8 mouse cellular contexts compared by ENCODE assay signal in genomic region chr7:102244782-102245535, GRCm38 (mm10). TPM values are rescaled to one million over a fixed set of nuclear protein-coding genes. Genes with fewer than 3 reads are reported as not detected.
DNase-seq lines count a peak whose midpoint lies in the region; ATAC-seq and TF ChIP-seq lines count a peak whose summit lies in the region.

No protein-coding gene starts in this region.

- H3K27me3 ChIP-seq in neural tube, embryonic 13.5 days: no peaks in the 10 kb centered on the region
- no peaks in the 10 kb centered on the region for H3K27me3 ChIP-seq in heart, embryonic 12.5 days (replicated peaks)
- no peaks in the 10 kb centered on the region for H3K27me3 ChIP-seq in liver, embryonic 12.5 days (replicated peaks)
- no peaks in the 10 kb centered on the region for H3K27me3 ChIP-seq in stomach, postnatal 0 days (ENCODE audit: control insufficient read depth, insufficient read depth, low read length)

- peak overlapping the region; percentile 28; the same call in 1 of the 2 replicates for H3K27ac ChIP-seq in neural tube, embryonic 13.5 days (replicated peaks)
- peak overlapping the region; percentile 38; the same call in 1 of the 2 replicates for H3K27ac ChIP-seq in heart, embryonic 12.5 days (ENCODE audit: poor library complexity, severe bottlenecking)
- H3K27ac ChIP-seq in liver, embryonic 12.5 days: peak overlapping the region; percentile 96
- peak overlapping the region; percentile 73 for H3K27ac ChIP-seq in stomach, postnatal 0 days (replicated peaks)

- H3K4me1 ChIP-seq in neural tube, embryonic 13.5 days (replicated peaks): peaks cover 52% of the 10 kb centered on the region
- peaks cover 75% of the 10 kb centered on the region for H3K4me1 ChIP-seq in heart, embryonic 12.5 days (replicated peaks)
- H3K4me1 ChIP-seq in liver, embryonic 12.5 days: peaks cover 86% of the 10 kb centered on the region
- peaks cover 20% of the 10 kb centered on the region for H3K4me1 ChIP-seq in stomach, postnatal 0 days (replicated peaks; ENCODE audit: control insufficient read depth, insufficient read depth)

- ATAC-seq in neural tube, embryonic 13.5 days (ENCODE audit: low read depth): no peak
- no peak for ATAC-seq in heart, embryonic 12.5 days (ENCODE audit: insufficient number of reproducible peaks, low FRiP score)
- ATAC-seq in liver, embryonic 12.5 days: no peak
- no peak for ATAC-seq in stomach, postnatal 0 days (ENCODE audit: low FRiP score, low TSS enrichment)

- H3K4me2 ChIP-seq in neural tube, embryonic 13.5 days: no peak overlapping the region
- no peak overlapping the region for H3K4me2 ChIP-seq in heart, embryonic 12.5 days
- H3K4me2 ChIP-seq in liver, embryonic 12.5 days: peak overlapping the region; percentile 93
- H3K4me2 ChIP-seq in stomach, postnatal 0 days (replicated peaks; ENCODE audit: low read depth): no peak overlapping the region

- H3K9ac ChIP-seq in neural tube, embryonic 13.5 days: no peak overlapping the region
- no peak overlapping the region for H3K9ac ChIP-seq in heart, embryonic 12.5 days
- peak overlapping the region; percentile 50 for H3K9ac ChIP-seq in liver, embryonic 12.5 days
- H3K9ac ChIP-seq in stomach, postnatal 0 days (ENCODE audit: low read length): peak overlapping the region; percentile 18

- no peak for TF ChIP-seq EP300 in stomach, postnatal 0 days (optimal IDR thresholded peaks at IDR 0.05)

- no peaks in the 10 kb centered on the region for H3K9me3 ChIP-seq in neural tube, embryonic 13.5 days
- no peaks in the 10 kb centered on the region for H3K9me3 ChIP-seq in heart, embryonic 12.5 days (replicated peaks)
- no peaks in the 10 kb centered on the region for H3K9me3 ChIP-seq in liver, embryonic 12.5 days (replicated peaks)
- no peaks in the 10 kb centered on the region for H3K9me3 ChIP-seq in stomach, postnatal 0 days (ENCODE audit: control insufficient read depth, low read length)

- WGBS in neural tube, embryonic 13.5 days: 90% methylated on average over 3 of the region's 3 CpGs
- WGBS in heart, embryonic 12.5 days: 69% methylated on average over 3 of the region's 3 CpGs
- 61% methylated on average over 3 of the region's 3 CpGs for WGBS in liver, embryonic 12.5 days (ENCODE audit: insufficient replicate concordance)
- WGBS in stomach, postnatal 0 days: 67% methylated on average over 3 of the region's 3 CpGs

- H3K4me3 ChIP-seq in neural tube, embryonic 13.5 days: no peak overlapping the region
- H3K4me3 ChIP-seq in heart, embryonic 12.5 days: no peak overlapping the region
- H3K4me3 ChIP-seq in liver, embryonic 12.5 days: no peak overlapping the region
- H3K4me3 ChIP-seq in stomach, postnatal 0 days (ENCODE audit: low read depth, low read length): no peak overlapping the region

- DNase-seq in neural tube, embryonic 10.5 days (ENCODE audit: extremely low spot score, low spot score): no peak
- no peak for DNase-seq in stomach, postnatal 0 days (ENCODE audit: low spot score)
- no peak for DNase-seq in layer of hippocampus, adult 9-10 months (ENCODE audit: low spot score)
- no peak for DNase-seq in embryo, embryonic 11 days
- DNase-seq in frontal cortex, postnatal 25 days (ENCODE audit: low spot score in 2 of 2): no peak

- peaks cover 13% of the 10 kb centered on the region for H3K36me3 ChIP-seq in neural tube, embryonic 13.5 days
- H3K36me3 ChIP-seq in heart, embryonic 12.5 days: peaks cover 20% of the 10 kb centered on the region
- peaks cover 40% of the 10 kb centered on the region for H3K36me3 ChIP-seq in liver, embryonic 12.5 days
- H3K36me3 ChIP-seq in stomach, postnatal 0 days (ENCODE audit: control insufficient read depth, insufficient read depth, low read length): peaks cover 5% of the 10 kb centered on the region; the same call in 1 of the 2 replicates

- no peak for TF ChIP-seq CTCF in stomach, postnatal 0 days (IDR thresholded peaks at IDR 0.05; ENCODE audit: low read depth)

RNA-seq across cellular contexts. Expression of gene Rhog, which starts 10.9 kb away (rescaled TPM):
- 20.1 and 22.5 TPM in 2 replicates for polyA plus RNA-seq in neural tube, embryonic 13.5 days (2015; fragmentation: Nextera tagmentation; extraction: Ambion mirVana)
- polyA plus RNA-seq in heart, embryonic 12.5 days (2016; fragmentation: Nextera tagmentation; extraction: Ambion mirVana): 41.9 and 42.7 TPM in 2 replicates
- 61.3 and 63.3 TPM in 2 replicates for polyA plus RNA-seq in liver, embryonic 12.5 days (2016; fragmentation: Nextera tagmentation; extraction: Ambion mirVana)
- 52.1 and 53.1 TPM in 2 replicates for polyA plus RNA-seq in stomach, postnatal 0 days (2015; fragmentation: Nextera tagmentation; extraction: Ambion mirVana)

RNA-seq across cellular contexts. Expression of gene Stim1, which starts 22.6 kb away (rescaled TPM):
- polyA plus RNA-seq in neural tube, embryonic 13.5 days (2015; fragmentation: Nextera tagmentation; extraction: Ambion mirVana): 10.2 and 11.6 TPM in 2 replicates
- polyA plus RNA-seq in heart, embryonic 12.5 days (2016; fragmentation: Nextera tagmentation; extraction: Ambion mirVana): 16.8 and 19.1 TPM in 2 replicates
- polyA plus RNA-seq in liver, embryonic 12.5 days (2016; fragmentation: Nextera tagmentation; extraction: Ambion mirVana): 19.5 and 19.9 TPM in 2 replicates
- 26.4 and 29.5 TPM in 2 replicates for polyA plus RNA-seq in stomach, postnatal 0 days (2015; fragmentation: Nextera tagmentation; extraction: Ambion mirVana)

RNA-seq across cellular contexts. Expression of gene Pgap2, which starts 35.0 kb away (rescaled TPM):
- polyA plus RNA-seq in neural tube, embryonic 13.5 days (2015; fragmentation: Nextera tagmentation; extraction: Ambion mirVana): 47.5 and 49.6 TPM in 2 replicates
- 50.7 and 55.6 TPM in 2 replicates for polyA plus RNA-seq in heart, embryonic 12.5 days (2016; fragmentation: Nextera tagmentation; extraction: Ambion mirVana)
- polyA plus RNA-seq in liver, embryonic 12.5 days (2016; fragmentation: Nextera tagmentation; extraction: Ambion mirVana): 28.5 and 28.6 TPM in 2 replicates
- polyA plus RNA-seq in stomach, postnatal 0 days (2015; fragmentation: Nextera tagmentation; extraction: Ambion mirVana): 88.2 and 89.6 TPM in 2 replicates

RNA-seq across cellular contexts. Expression of gene Nup98, which starts 35.0 kb away (rescaled TPM):
- 21.6 and 23.7 TPM in 2 replicates for polyA plus RNA-seq in neural tube, embryonic 13.5 days (2015; fragmentation: Nextera tagmentation; extraction: Ambion mirVana)
- 35.8 and 38.1 TPM in 2 replicates for polyA plus RNA-seq in heart, embryonic 12.5 days (2016; fragmentation: Nextera tagmentation; extraction: Ambion mirVana)
- 30.4 and 31.0 TPM in 2 replicates for polyA plus RNA-seq in liver, embryonic 12.5 days (2016; fragmentation: Nextera tagmentation; extraction: Ambion mirVana)
- 12.1 and 12.3 TPM in 2 replicates for polyA plus RNA-seq in stomach, postnatal 0 days (2015; fragmentation: Nextera tagmentation; extraction: Ambion mirVana)

Comparison
In these comparisons a context has a peak if more than half of its experiments do, and no peak if none do; other contexts are left out.
1. H3K27ac ChIP-seq: peak in every context shown above with its lines; median percentile 96 in liver, embryonic 12.5 days; 73 in stomach, postnatal 0 days; 38 in heart, embryonic 12.5 days; 28 in neural tube, embryonic 13.5 days.
2. H3K9ac ChIP-seq: peak in liver, embryonic 12.5 days (single experiment) and stomach, postnatal 0 days (single experiment); none in neural tube, embryonic 13.5 days (single experiment) and heart, embryonic 12.5 days (single experiment).